Mouse (Mus musculus) hindbrain, embryonic 10.5 days (tissue): ENCODE measurements around the gene Flvcr2. TPM values are rescaled to one million over a fixed set of nuclear protein-coding genes. Genes with fewer than 3 reads are reported as not detected.

Experiments used
- DNase-seq: peaks from one replicate; pipeline ENCODE4 v3.0.0-alpha.2; 2017; ENCODE audit warnings: low spot score
- H3K27ac ChIP-seq: fragments of 300-500 bp; sonication (generic); 2 replicates; pipeline ENCODE4 v1.5.1; 2016; ENCODE audit warnings: mild to moderate bottlenecking, moderate library complexity
- H3K27me3 ChIP-seq: fragments of 300-500 bp; sonication (generic); 2 replicates; pipeline ENCODE4 v1.6.1; 2016; ENCODE audit warnings: mild to moderate bottlenecking; ENCODE audit not compliant: poor library complexity, insufficient read depth, severe bottlenecking
- H3K36me3 ChIP-seq: fragments of 300-500 bp; sonication (generic); 2 replicates; pipeline ENCODE4 v1.6.1; 2016; ENCODE audit warnings: mild to moderate bottlenecking, moderate library complexity
- H3K4me1 ChIP-seq: fragments of 300-500 bp; sonication (generic); replicated peaks from 2 replicates; pipeline ENCODE4 v1.6.1; 2016; ENCODE audit warnings: mild to moderate bottlenecking
- H3K4me3 ChIP-seq: fragments of 300-500 bp; sonication (generic); 2 replicates; pipeline ENCODE4 v1.5.1; 2016; ENCODE audit warnings: mild to moderate bottlenecking, moderate library complexity
- H3K9me3 ChIP-seq: fragments of 300-500 bp; sonication (generic); 2 replicates; pipeline ENCODE4 v1.6.1; 2016; ENCODE audit warnings: mild to moderate bottlenecking, moderate library complexity
- WGBS: fragments of 180-500 bp; shearing (Covaris S2); methylation state at CpG from one replicate; pipeline ENCODE4 v1.1.7; 2016; 5-methylcytosine and 5-hydroxymethylcytosine counted together
- polyA plus RNA-seq: library from polyadenylated mRNA; unstranded; fragments of >200 nt; fragmentation: Nextera tagmentation; extraction: Ambion mirVana; gene quantifications from 2 replicates; pipeline ENCODE4 v1.2.1, GENCODE M21; 2016

Flvcr2 gene
- polyA plus RNA-seq, 1 experiment from 2014 or later = 1.0 TPM

- no peak overlapping the region for H3K27ac ChIP-seq
- no peak for DNase-seq
- H3K4me3 ChIP-seq = no peak overlapping the region
- H3K27me3 ChIP-seq = peaks cover 36% of the 10 kb centered on the region
- no peaks in the 10 kb centered on the region for H3K9me3 ChIP-seq
- no peaks in the 10 kb centered on the region for H3K36me3 ChIP-seq
- 94% methylated on average over 12 of the region's 12 CpGs for WGBS
- peaks cover 18% of the 10 kb centered on the region for H3K4me1 ChIP-seq
Observed at GRCm38 (mm10) chr12:85708556-85708955, 37.8 kb upstream of the Flvcr2 start.

- DNase-seq = no peak
- H3K27me3 ChIP-seq = peaks cover 27% of the 10 kb centered on the region
- H3K36me3 ChIP-seq = no peaks in the 10 kb centered on the region
- peaks cover 4% of the 10 kb centered on the region for H3K4me1 ChIP-seq
- H3K4me3 ChIP-seq = no peak overlapping the region
- no peaks in the 10 kb centered on the region for H3K9me3 ChIP-seq
- WGBS = 84% methylated on average over 7 of the region's 7 CpGs
- no peak overlapping the region for H3K27ac ChIP-seq
Observed at GRCm38 (mm10) chr12:85710695-85711094, 35.6 kb upstream of the Flvcr2 start.

GRCm38 (mm10) chr12:85712587-85712986 lies 33.8 kb upstream of the Flvcr2 start:
- Histone ChIP-seq H3K4me1 (no peaks in the 10 kb centered on the region), H3K27me3 (peaks cover 9% of the 10 kb centered on the region; the same call in 1 of the 2 replicates), H3K27ac (no peak overlapping the region), H3K4me3 (no peak overlapping the region), H3K9me3 (0 out of 2 replicates have a peak, but pooled peaks cover 2% of the 10 kb centered on the region), H3K36me3 (no peaks in the 10 kb centered on the region)
- no peak for DNase-seq
- 83% methylated on average over 2 of the region's 2 CpGs for WGBS

GRCm38 (mm10) chr12:85714126-85714525 lies 32.2 kb upstream of the Flvcr2 start:
- WGBS = 90% methylated on average over 5 of the region's 5 CpGs
- H3K27ac ChIP-seq = no peak overlapping the region
- DNase-seq = no peak

GRCm38 (mm10) chr12:85725306-85725705 lies 21.0 kb upstream of the Flvcr2 start:
- no peak overlapping the region for H3K4me3 ChIP-seq
- no peaks in the 10 kb centered on the region for H3K36me3 ChIP-seq
- no peak for DNase-seq
- H3K9me3 ChIP-seq = no peaks in the 10 kb centered on the region
- WGBS = 83% methylated on average over 4 of the region's 4 CpGs
- no peak overlapping the region for H3K27ac ChIP-seq
- H3K27me3 ChIP-seq = no peaks in the 10 kb centered on the region
- no peaks in the 10 kb centered on the region for H3K4me1 ChIP-seq

More at GRCm38 (mm10) chr12:85714126-85714525, 32.2 kb upstream of the Flvcr2 start:
- Histone ChIP-seq H3K4me3 (no peak overlapping the region), H3K27me3 (0 out of 2 replicates have a peak, but pooled peaks cover 3% of the 10 kb centered on the region), H3K4me1 (no peaks in the 10 kb centered on the region), H3K36me3 (no peaks in the 10 kb centered on the region), H3K9me3 (0 out of 2 replicates have a peak, but pooled peaks cover 2% of the 10 kb centered on the region)

DNA sequence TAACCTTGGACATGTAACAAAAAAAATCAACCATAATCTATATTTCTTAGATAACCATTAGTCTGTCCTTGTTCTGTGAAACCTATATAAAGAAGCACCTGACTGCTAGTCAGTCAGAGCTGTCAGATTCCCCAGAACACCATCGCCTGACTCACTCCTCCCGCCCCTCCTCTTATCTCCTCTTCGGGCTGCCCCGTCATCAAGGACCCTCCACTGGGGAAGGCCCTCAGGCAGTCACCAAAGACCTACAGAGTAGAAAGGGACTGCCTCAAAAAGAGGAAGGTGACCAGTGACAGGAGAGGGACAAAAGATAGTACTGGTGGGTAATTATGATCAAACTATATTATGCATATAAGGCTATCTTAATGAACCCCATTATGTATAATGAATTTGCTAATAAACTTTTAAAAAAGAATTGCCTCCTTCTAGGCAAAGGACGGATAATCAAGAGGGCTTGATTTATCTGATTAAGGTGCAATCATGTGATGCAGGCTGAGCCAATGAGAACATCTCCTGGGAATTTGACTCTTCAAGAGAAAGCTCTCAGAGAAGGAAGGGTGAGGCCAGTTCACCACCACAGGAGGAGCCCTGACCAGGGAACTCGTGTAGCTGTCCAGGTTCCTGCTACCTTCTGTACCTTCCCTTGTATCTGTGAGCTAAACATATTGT lies 19.5 kb upstream of the Flvcr2 start:
- WGBS = 74% methylated on average over 6 of the region's 6 CpGs
- Histone ChIP-seq H3K27me3 (no peaks in the 10 kb centered on the region), H3K4me1 (no peaks in the 10 kb centered on the region), H3K36me3 (no peaks in the 10 kb centered on the region), H3K27ac (no peak overlapping the region), H3K9me3 (no peaks in the 10 kb centered on the region), H3K4me3 (no peak overlapping the region)
- DNase-seq = no peak

- 92% methylated on average over 7 of the region's 7 CpGs for WGBS
- no peaks in the 10 kb centered on the region for H3K27me3 ChIP-seq
- no peak overlapping the region for H3K27ac ChIP-seq
- H3K4me3 ChIP-seq = no peak overlapping the region
- H3K4me1 ChIP-seq = no peaks in the 10 kb centered on the region
- H3K9me3 ChIP-seq = no peaks in the 10 kb centered on the region; the same call in 1 of the 2 replicates
- no peak for DNase-seq
- H3K36me3 ChIP-seq = no peaks in the 10 kb centered on the region
Observed at GRCm38 (mm10) chr12:85728181-85728580, 18.2 kb upstream of the Flvcr2 start.

GRCm38 (mm10) chr12:85729022-85729944 lies 17.1 kb upstream of the Flvcr2 start:
- peak; percentile 66 for DNase-seq
- Histone ChIP-seq H3K27me3 (no peaks in the 10 kb centered on the region), H3K27ac (no peak overlapping the region), H3K4me3 (no peak overlapping the region), H3K4me1 (no peaks in the 10 kb centered on the region), H3K36me3 (no peaks in the 10 kb centered on the region), H3K9me3 (no peaks in the 10 kb centered on the region; the same call in 1 of the 2 replicates)
- WGBS = 40% methylated on average over 17 of the region's 17 CpGs

DNA sequence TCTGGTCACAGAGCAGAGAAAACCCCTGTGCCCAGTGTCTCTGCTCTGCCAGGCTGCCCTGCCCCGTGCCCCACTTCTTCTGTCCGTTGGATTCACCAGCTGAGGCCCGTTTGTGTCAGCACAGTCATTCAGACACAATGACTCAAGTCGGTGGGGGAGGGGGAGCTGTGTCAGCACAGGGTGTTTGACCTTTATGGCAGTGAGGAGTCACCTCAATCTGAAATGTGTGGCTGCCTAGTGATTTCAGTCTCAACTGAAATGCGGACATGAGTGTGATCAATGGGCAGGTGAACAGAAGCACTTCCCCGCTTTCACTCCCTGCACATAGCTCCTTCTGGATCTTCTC lies 16.4 kb upstream of the Flvcr2 start:
- DNase-seq = no peak
- Histone ChIP-seq H3K4me3 (no peak overlapping the region), H3K36me3 (no peaks in the 10 kb centered on the region), H3K9me3 (no peaks in the 10 kb centered on the region; the same call in 1 of the 2 replicates), H3K27me3 (no peaks in the 10 kb centered on the region), H3K4me1 (no peaks in the 10 kb centered on the region), H3K27ac (no peak overlapping the region)
- WGBS = 69% methylated on average over 6 of the region's 6 CpGs

GRCm38 (mm10) chr12:85736203-85736602 lies 10.1 kb upstream of the Flvcr2 start:
- Histone ChIP-seq H3K4me1 (no peaks in the 10 kb centered on the region), H3K27ac (no peak overlapping the region), H3K4me3 (no peak overlapping the region), H3K36me3 (no peaks in the 10 kb centered on the region), H3K27me3 (no peaks in the 10 kb centered on the region), H3K9me3 (no peaks in the 10 kb centered on the region; the same call in 1 of the 2 replicates)
- WGBS = 84% methylated on average over 2 of the region's 2 CpGs
- DNase-seq = no peak

DNA sequence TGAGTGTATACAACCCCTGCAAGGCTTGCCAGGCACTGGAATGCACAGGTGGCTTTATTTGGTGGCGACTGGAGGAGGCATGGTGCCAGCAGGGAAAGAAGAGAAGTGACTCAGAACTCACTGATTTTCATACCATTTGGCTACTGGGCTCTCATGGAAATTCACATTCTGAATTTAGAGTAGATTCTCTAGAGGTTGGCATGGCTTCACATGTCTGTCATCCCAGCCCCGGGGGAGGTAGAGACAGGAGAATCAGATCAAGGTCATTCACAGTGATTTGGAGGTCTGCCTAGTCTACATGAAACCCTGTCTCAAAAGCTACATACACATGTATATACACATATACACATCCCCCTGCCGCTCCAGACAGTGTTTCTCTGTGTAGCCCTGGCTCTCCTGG lies 9.4 kb upstream of the Flvcr2 start:
- no peaks in the 10 kb centered on the region for H3K4me1 ChIP-seq
- H3K27ac ChIP-seq = no peak overlapping the region
- no peaks in the 10 kb centered on the region for H3K27me3 ChIP-seq
- no peaks in the 10 kb centered on the region for H3K36me3 ChIP-seq
- 92% methylated on average over 3 of the region's 3 CpGs for WGBS
- DNase-seq = no peak
- H3K4me3 ChIP-seq = no peak overlapping the region
- H3K9me3 ChIP-seq = no peaks in the 10 kb centered on the region; the same call in 1 of the 2 replicates

- Histone ChIP-seq H3K36me3 (no peaks in the 10 kb centered on the region), H3K27me3 (peaks cover 31% of the 10 kb centered on the region), H3K4me1 (peaks cover 15% of the 10 kb centered on the region), H3K4me3 (peak overlapping the region; percentile 61), H3K27ac (no peak overlapping the region; the same call in 1 of the 2 replicates), H3K9me3 (no peaks in the 10 kb centered on the region)
- DNase-seq = no peak
- WGBS = 20% methylated on average over 21 of the region's 21 CpGs
Observed at GRCm38 (mm10) chr12:85746696-85747219, 419 bp downstream of the Flvcr2 start.

DNA sequence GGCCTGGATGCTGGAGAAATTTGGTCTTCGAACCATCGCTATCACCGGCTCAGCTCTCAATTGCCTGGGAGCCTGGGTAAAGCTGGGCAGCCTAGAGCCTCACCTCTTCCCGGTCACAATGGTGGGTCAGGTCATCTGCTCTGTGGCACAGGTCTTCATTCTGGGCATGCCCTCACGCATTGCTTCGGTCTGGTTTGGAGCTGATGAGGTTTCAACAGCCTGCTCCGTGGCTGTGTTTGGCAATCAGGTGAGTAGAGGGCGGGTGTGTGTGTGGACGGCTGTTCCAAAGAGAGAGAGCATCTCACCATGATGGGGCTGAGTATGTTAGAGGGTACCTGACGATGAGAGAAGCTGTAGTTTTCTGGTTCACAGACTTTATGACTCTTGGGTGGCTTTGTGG lies 1.0 kb downstream of the Flvcr2 start:
- H3K9me3 ChIP-seq = no peaks in the 10 kb centered on the region
- no peak for DNase-seq
- H3K4me1 ChIP-seq = peaks cover 15% of the 10 kb centered on the region
- no peaks in the 10 kb centered on the region for H3K36me3 ChIP-seq
- H3K27me3 ChIP-seq = peaks cover 31% of the 10 kb centered on the region
- H3K4me3 ChIP-seq = no peak overlapping the region
- no peak overlapping the region for H3K27ac ChIP-seq
- WGBS = 88% methylated on average over 10 of the region's 10 CpGs
